Mouse (Mus musculus): ENCODE results near the gene Zfp354c. TPM values are rescaled to one million over a fixed set of nuclear protein-coding genes. Genes with fewer than 3 reads are reported as not detected.

The Zfp354c gene
- polyA plus RNA-seq (2012; rRNA removed) = 0.32 and 0.48 TPM in 2 replicates

DNA sequence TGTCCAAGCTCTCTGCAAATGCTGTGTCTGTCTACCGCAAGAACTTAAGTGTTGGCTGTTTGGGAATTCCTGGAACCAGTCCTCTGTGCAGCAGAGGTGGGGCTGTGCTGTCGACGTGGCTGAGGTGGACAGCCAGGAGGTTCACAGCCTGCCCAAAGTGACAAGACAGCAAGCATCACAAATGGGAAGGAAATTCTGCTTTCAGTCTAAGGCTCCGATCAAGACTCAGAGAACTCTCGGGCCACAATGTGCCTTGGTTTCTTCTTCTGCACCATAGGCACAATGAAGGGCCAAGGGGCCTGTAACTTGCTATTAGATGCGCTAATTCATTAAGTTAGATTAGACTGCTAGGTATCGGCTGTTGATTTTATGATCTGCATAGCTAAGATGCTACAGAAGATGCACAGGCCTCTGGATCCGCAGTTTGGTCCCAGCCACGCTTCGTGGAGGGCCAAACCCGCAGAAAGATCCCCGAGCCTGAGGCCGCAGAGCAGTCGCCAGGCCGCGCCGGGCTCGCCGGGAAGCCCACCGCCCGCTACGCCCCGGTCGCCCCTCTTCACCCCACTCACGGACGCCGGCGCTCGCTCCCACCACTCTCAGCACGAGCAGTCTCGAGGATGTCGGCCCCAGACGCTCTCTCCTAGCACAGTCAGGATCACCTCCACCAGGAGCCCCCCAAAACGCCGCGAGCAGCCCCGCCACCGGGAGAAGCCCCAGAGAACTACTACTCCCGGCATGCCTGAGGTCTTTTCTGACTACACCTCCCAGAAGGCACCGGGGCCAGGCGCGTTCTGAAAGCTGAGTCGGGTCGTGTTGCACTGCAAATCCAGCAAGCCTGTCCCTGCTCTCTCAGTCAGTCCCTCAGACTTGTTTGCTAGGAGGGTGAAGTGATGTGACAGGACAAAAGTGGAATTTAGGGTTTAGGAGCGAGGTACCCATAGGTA is at the start of gene Zfp354c:
Gene Zfp354c (minus strand): TSS at position 715 of the 944 bp plus-strand sequence.

DNA sequence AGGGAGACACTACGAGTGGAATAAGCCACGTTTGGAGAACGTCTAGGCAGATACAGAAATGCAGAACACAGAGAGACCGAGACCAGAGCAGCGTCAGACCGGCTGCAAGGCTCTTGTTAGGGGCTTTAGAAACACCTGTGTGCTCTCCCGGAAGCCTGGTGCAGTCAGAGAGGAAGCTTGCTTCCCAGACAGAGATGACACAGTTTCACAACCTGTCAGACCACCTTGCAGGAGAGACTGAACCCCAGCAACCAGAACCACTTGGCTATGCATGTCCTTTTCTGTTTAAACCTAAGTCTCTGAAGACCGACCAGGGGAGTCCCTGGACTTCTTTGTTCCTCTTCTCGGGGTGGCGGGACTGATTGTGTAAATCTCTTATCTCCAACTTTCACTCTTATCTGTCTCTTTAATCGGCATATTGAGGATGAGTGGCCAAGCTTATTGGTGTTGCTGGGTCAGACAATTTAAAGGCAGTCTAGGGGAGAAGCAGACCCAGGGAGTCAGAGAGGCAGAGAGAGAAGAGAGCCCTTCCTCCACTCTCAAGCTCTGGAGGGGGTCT is 22.7 kb upstream of the Zfp354c start, which contains the start of gene Grm6:
Gene Grm6 (plus strand): TSS at position 509 of the 559 bp plus-strand sequence.

DNA sequence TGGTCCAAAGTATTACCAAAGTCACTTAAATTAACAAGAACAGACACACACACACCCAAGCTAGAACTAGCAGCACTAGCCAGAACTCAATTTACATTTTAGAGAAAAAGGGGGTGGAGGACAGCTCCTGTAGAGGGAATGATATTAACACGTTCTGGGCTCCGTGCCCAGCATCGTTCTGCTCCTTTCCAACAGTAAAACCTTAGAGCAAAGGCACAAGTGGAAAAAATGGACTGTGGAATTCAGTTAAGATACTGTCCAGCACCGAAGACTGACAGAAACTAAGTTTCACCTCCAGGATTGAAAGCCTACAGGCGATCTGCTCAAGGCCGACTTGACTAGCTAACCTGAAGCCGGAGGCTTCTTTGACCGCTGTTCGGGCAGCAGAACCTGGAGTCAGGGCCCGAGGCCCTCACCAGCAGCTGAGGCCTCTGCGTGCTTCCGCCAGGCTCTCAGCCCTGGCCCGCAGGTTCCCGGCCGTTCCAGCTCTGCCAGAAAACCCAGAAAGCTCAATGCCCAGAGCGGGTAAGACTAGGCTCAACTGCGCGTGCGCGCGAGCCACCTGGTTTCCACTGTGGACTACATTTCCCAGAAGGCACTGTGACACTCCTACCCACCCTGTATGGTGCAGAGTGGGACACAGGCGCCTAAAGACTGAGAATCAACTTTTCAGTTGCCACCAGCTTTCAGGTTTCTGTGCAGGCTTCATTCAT is 13.7 kb upstream of the Zfp354c start, which contains the start of gene Zfp879:
Gene Zfp879 (minus strand): TSS at position 530 of the 713 bp plus-strand sequence.

Other genes starting within 250 kb of the Zfp354c start
- 2.0 and 2.3 TPM in 2 replicates for gene Adamts2, start 225.6 kb downstream of the Zfp354c start, polyA plus RNA-seq (2012; rRNA removed)
- gene Zfp879, start 13.8 kb upstream of the Zfp354c start, polyA plus RNA-seq (2012; rRNA removed) = 0.08 and 0.11 TPM in 2 replicates
- 0.06 and 0.08 TPM in 2 replicates for gene Grm6, start 23.0 kb upstream of the Zfp354c start, polyA plus RNA-seq (2012; rRNA removed)
- 0.20 and 0.23 TPM in 2 replicates for gene Zfp454, start 59.9 kb upstream of the Zfp354c start, polyA plus RNA-seq (2012; rRNA removed)
- gene Zfp2, start 88.4 kb upstream of the Zfp354c start, polyA plus RNA-seq (2012; rRNA removed) = 0.66 and 0.73 TPM in 2 replicates
- gene Zfp354b, start 103.9 kb upstream of the Zfp354c start, polyA plus RNA-seq (2012; rRNA removed) = 0.17 and 0.24 TPM in 2 replicates
- gene 4933414I15Rik, start 116.0 kb upstream of the Zfp354c start, polyA plus RNA-seq (2012; rRNA removed) = not detected in 2 replicates
- gene Prop1, start 126.0 kb upstream of the Zfp354c start, polyA plus RNA-seq (2012; rRNA removed) = 0.02 and 0.04 TPM in 2 replicates
- gene Olfr1378, start 138.8 kb upstream of the Zfp354c start, polyA plus RNA-seq (2012; rRNA removed) = not detected in 2 replicates
- not detected in 2 replicates for gene Olfr1377, start 154.2 kb upstream of the Zfp354c start, polyA plus RNA-seq (2012; rRNA removed)
- not detected in 2 replicates for gene Olfr51, start 175.9 kb upstream of the Zfp354c start, polyA plus RNA-seq (2012; rRNA removed)
- gene Olfr54, start 186.5 kb upstream of the Zfp354c start, polyA plus RNA-seq (2012; rRNA removed) = not detected in 2 replicates
- gene Olfr1375, start 220.4 kb upstream of the Zfp354c start, polyA plus RNA-seq (2012; rRNA removed) = not detected in 2 replicates
- 1.8 and 2.6 TPM in 2 replicates for gene Zfp354a, start 231.5 kb upstream of the Zfp354c start, polyA plus RNA-seq (2012; rRNA removed)